Mouse (Mus musculus): ENCODE results near the gene Triml2. TPM values are rescaled to one million over a fixed set of nuclear protein-coding genes. Genes with fewer than 3 reads are reported as not detected.

The Triml2 gene
- not detected in 2 replicates for polyA plus RNA-seq (2014; fragmentation: Nextera tagmentation; extraction: Ambion mirVana)

GRCm38 (mm10) chr8:43180054-43180690, at the start of gene Triml2:
Gene Triml2, plus strand, starts transcription at chr8:43180541.
- Histone ChIP-seq H3K9ac (replicated peaks; ENCODE audit: low read length) (no peak within 1 kb of the TSS), H3K9me3 (ENCODE audit: control insufficient read depth, low read length) (no peaks in the 10 kb centered on the region), H3K4me3 (replicated peaks; ENCODE audit: low read depth, low read length) (no peak within 1 kb of the TSS), H3K36me3 (ENCODE audit: control insufficient read depth, insufficient read depth, low read length) (no peaks in the 10 kb centered on the region), H3K27me3 (ENCODE audit: control insufficient read depth, insufficient read depth, low read length) (no peaks in the 10 kb centered on the region), H3K4me1 (ENCODE audit: control insufficient read depth, insufficient read depth, low read length) (no peaks in the 10 kb centered on the region), H3K4me2 (ENCODE audit: low read length) (no peak within 1 kb of the TSS), H3K27ac (replicated peaks; ENCODE audit: low read depth, low read length) (no peak within 1 kb of the TSS)
- DNase-seq = no peak
- 95% methylated on average over 13 of the region's 13 CpGs for WGBS
- no peak for ATAC-seq (ENCODE audit: low FRiP score, low TSS enrichment)

- Histone ChIP-seq H3K4me1 (ENCODE audit: control insufficient read depth, insufficient read depth, low read length) (no peaks in the 10 kb centered on the region), H3K4me3 (replicated peaks; ENCODE audit: low read depth, low read length) (no peak within 1 kb of the TSS), H3K27me3 (ENCODE audit: control insufficient read depth, insufficient read depth, low read length) (no peaks in the 10 kb centered on the region), H3K4me2 (ENCODE audit: low read length) (no peak within 1 kb of the TSS), H3K9ac (replicated peaks; ENCODE audit: low read length) (no peak within 1 kb of the TSS), H3K27ac (replicated peaks; ENCODE audit: low read depth, low read length) (no peak within 1 kb of the TSS), H3K36me3 (ENCODE audit: control insufficient read depth, insufficient read depth, low read length) (no peaks in the 10 kb centered on the region), H3K9me3 (ENCODE audit: control insufficient read depth, low read length) (no peaks in the 10 kb centered on the region)
- DNase-seq (no peak), ATAC-seq (ENCODE audit: low FRiP score, low TSS enrichment) (no peak)
- 84% methylated on average over 2 of the region's 2 CpGs for WGBS
Measured at GRCm38 (mm10) chr8:43141386-43141785, 39.0 kb upstream of the Triml2 start, which contains the start of gene Triml1. Gene Triml1, minus strand, starts transcription at chr8:43141486.

GRCm38 (mm10) chr8:43149307-43149706, 31.0 kb upstream of the Triml2 start:
- DNase-seq (no peak), ATAC-seq (ENCODE audit: low FRiP score, low TSS enrichment) (no peak)
- H3K27me3 ChIP-seq (ENCODE audit: control insufficient read depth, insufficient read depth, low read length) = no peaks in the 10 kb centered on the region
- H3K4me2 ChIP-seq (ENCODE audit: low read length) = no peak overlapping the region
- no peak overlapping the region for H3K27ac ChIP-seq (replicated peaks; ENCODE audit: low read depth, low read length)
- H3K9ac ChIP-seq (replicated peaks; ENCODE audit: low read length) = no peak overlapping the region
- H3K9me3 ChIP-seq (ENCODE audit: control insufficient read depth, low read length) = no peaks in the 10 kb centered on the region
- no peak overlapping the region for H3K4me3 ChIP-seq (replicated peaks; ENCODE audit: low read depth, low read length)
- 90% methylated on average over 9 of the region's 9 CpGs for WGBS
- H3K36me3 ChIP-seq (ENCODE audit: control insufficient read depth, insufficient read depth, low read length) = no peaks in the 10 kb centered on the region
- H3K4me1 ChIP-seq (ENCODE audit: control insufficient read depth, insufficient read depth, low read length) = no peaks in the 10 kb centered on the region

- 90% methylated on average over 11 of the region's 11 CpGs for WGBS
- H3K4me3 ChIP-seq (replicated peaks; ENCODE audit: low read depth, low read length) = no peak overlapping the region
- no peak overlapping the region for H3K4me2 ChIP-seq (ENCODE audit: low read length)
- ATAC-seq (ENCODE audit: low FRiP score, low TSS enrichment) (no peak), DNase-seq (no peak)
- H3K27me3 ChIP-seq (ENCODE audit: control insufficient read depth, insufficient read depth, low read length) = no peaks in the 10 kb centered on the region
- no peaks in the 10 kb centered on the region for H3K4me1 ChIP-seq (ENCODE audit: control insufficient read depth, insufficient read depth, low read length)
- H3K9me3 ChIP-seq (ENCODE audit: control insufficient read depth, low read length) = no peaks in the 10 kb centered on the region
- H3K36me3 ChIP-seq (ENCODE audit: control insufficient read depth, insufficient read depth, low read length) = no peaks in the 10 kb centered on the region
- no peak overlapping the region for H3K27ac ChIP-seq (replicated peaks; ENCODE audit: low read depth, low read length)
- no peak overlapping the region for H3K9ac ChIP-seq (replicated peaks; ENCODE audit: low read length)
Measured at GRCm38 (mm10) chr8:43163255-43163654, 17.1 kb upstream of the Triml2 start.

DNA sequence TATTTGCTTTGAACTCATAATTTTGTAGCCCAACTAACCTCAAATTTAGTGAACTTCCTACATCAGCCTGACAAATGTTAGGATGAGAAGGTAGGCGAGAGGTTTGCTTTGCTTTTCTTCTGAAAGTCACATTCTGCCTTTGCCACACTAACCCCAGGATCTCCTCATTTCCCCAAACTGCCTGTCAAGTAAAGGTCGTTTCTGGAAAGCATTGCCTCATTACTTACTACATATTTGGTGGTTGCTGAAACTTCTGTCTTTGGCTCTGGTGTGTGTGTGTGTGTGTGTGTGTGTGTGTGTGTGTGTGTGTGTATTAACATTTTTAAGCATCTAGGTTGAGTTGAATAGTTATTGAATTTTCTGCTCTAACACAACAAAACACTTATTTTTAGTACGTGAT, 15.9 kb upstream of the Triml2 start:
- Histone ChIP-seq H3K9ac (replicated peaks; ENCODE audit: low read length) (no peak overlapping the region), H3K4me1 (ENCODE audit: control insufficient read depth, insufficient read depth, low read length) (no peaks in the 10 kb centered on the region), H3K27ac (replicated peaks; ENCODE audit: low read depth, low read length) (no peak overlapping the region), H3K36me3 (ENCODE audit: control insufficient read depth, insufficient read depth, low read length) (no peaks in the 10 kb centered on the region), H3K4me3 (replicated peaks; ENCODE audit: low read depth, low read length) (no peak overlapping the region), H3K4me2 (ENCODE audit: low read length) (no peak overlapping the region), H3K27me3 (ENCODE audit: control insufficient read depth, insufficient read depth, low read length) (no peaks in the 10 kb centered on the region), H3K9me3 (ENCODE audit: control insufficient read depth, low read length) (no peaks in the 10 kb centered on the region)
- DNase-seq (no peak), ATAC-seq (ENCODE audit: low FRiP score, low TSS enrichment) (no peak)
- 90% methylated on average over 3 of the region's 3 CpGs for WGBS

DNA sequence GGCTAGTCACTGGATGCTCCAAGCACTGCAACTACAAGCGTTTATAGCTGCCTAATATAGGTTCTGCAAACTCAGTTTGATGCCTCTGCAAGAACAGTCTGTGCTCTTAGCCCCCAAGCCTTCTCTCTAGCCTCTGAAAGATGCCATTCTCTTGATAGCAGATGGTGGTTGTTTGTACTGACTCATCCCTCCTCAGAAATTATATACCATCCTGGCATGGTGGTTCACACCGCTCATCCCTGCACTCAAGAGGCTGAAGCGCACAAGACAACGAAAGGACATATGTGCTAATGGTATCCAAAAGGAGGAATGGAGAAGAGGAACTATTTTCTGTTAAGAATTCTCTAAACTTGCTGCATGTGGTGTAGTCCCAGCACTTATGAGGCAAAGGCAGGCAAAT, 12.3 kb upstream of the Triml2 start:
- Histone ChIP-seq H3K27ac (replicated peaks; ENCODE audit: low read depth, low read length) (no peak overlapping the region), H3K9me3 (ENCODE audit: control insufficient read depth, low read length) (0 out of 2 replicates have a peak, but pooled peaks cover under 1% of the 10 kb centered on the region), H3K27me3 (ENCODE audit: control insufficient read depth, insufficient read depth, low read length) (no peaks in the 10 kb centered on the region), H3K4me2 (ENCODE audit: low read length) (no peak overlapping the region), H3K36me3 (ENCODE audit: control insufficient read depth, insufficient read depth, low read length) (no peaks in the 10 kb centered on the region), H3K9ac (replicated peaks; ENCODE audit: low read length) (no peak overlapping the region), H3K4me3 (replicated peaks; ENCODE audit: low read depth, low read length) (no peak overlapping the region), H3K4me1 (ENCODE audit: control insufficient read depth, insufficient read depth, low read length) (no peaks in the 10 kb centered on the region)
- no peak for DNase-seq
- WGBS = 95% methylated on average over 4 of the region's 4 CpGs
- ATAC-seq (ENCODE audit: low FRiP score, low TSS enrichment) = peak; percentile 19; the same call in 1 of the 2 replicates

DNA sequence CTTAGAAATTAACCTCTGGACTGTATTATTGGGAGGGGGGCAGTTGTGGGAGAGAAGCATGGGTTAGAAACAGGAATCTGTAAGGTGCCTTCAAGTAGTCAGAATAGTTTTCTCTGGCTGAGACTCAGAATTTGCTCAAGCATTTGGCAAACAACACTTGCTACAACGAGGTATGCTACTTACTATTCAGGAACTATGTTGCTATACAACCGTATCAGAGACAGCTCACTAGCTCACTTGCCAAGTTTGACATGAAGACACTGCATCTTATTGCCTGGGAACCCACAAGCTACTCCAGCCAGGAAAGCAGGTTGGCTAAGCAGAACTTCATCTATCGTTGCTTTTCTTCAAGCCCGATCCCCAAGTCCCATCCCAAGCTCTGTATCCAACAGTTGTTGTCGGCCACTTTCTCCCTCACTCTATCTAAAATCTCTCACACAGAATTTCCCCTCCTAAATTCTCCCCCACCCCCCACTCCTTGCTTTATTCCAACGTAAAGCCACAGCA, 11.0 kb upstream of the Triml2 start:
- no peak for ATAC-seq (ENCODE audit: low FRiP score, low TSS enrichment)
- H3K9ac ChIP-seq (replicated peaks; ENCODE audit: low read length) = no peak overlapping the region
- no peaks in the 10 kb centered on the region for H3K36me3 ChIP-seq (ENCODE audit: control insufficient read depth, insufficient read depth, low read length)
- H3K4me3 ChIP-seq (replicated peaks; ENCODE audit: low read depth, low read length) = no peak overlapping the region
- WGBS = 91% methylated on average over 6 of the region's 6 CpGs
- peaks cover 3% of the 10 kb centered on the region; the same call in 1 of the 2 replicates for H3K9me3 ChIP-seq (ENCODE audit: control insufficient read depth, low read length)
- no peak for DNase-seq
- no peak overlapping the region for H3K4me2 ChIP-seq (ENCODE audit: low read length)
- H3K27me3 ChIP-seq (ENCODE audit: control insufficient read depth, insufficient read depth, low read length) = no peaks in the 10 kb centered on the region
- no peaks in the 10 kb centered on the region for H3K4me1 ChIP-seq (ENCODE audit: control insufficient read depth, insufficient read depth, low read length)
- H3K27ac ChIP-seq (replicated peaks; ENCODE audit: low read depth, low read length) = no peak overlapping the region

DNA sequence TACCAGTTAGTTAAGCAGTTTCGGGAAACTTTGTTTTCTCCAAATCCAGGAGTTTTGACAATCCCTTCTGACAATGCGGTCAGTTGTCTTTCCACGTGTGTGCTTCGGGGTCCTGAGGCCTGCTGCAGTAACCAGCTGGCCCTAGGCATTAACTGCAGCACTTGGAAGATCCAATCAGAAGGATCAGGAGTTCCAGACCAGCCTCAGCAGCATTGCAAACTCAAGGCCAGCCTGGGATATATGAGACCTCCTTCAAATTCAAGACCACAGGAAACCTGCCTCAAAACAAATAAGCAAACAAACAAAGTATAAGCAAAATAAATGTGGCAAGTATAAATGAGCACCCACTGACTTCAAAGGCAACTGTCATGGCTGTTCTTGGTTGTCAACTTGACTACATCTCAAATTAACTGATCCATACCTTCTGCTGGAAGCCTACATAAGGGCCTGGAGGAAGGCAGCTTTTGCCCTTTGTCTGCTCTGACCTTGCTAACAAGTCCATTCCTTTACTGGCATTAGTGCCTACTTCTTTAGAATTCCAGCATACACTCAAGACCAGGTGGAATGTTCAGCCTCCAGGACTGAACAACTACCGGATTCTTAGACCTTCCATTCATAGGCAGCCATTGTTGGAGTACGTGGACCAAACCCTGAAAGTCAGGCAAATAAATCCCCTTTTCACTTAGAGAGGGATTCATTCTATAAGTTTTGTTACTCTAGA, 3.4 kb upstream of the Triml2 start:
- Histone ChIP-seq H3K4me3 (replicated peaks; ENCODE audit: low read depth, low read length) (no peak overlapping the region), H3K9me3 (ENCODE audit: control insufficient read depth, low read length) (peaks cover 3% of the 10 kb centered on the region; the same call in 1 of the 2 replicates), H3K9ac (replicated peaks; ENCODE audit: low read length) (no peak overlapping the region), H3K27me3 (ENCODE audit: control insufficient read depth, insufficient read depth, low read length) (no peaks in the 10 kb centered on the region), H3K4me1 (ENCODE audit: control insufficient read depth, insufficient read depth, low read length) (no peaks in the 10 kb centered on the region), H3K4me2 (ENCODE audit: low read length) (no peak overlapping the region), H3K27ac (replicated peaks; ENCODE audit: low read depth, low read length) (no peak overlapping the region), H3K36me3 (ENCODE audit: control insufficient read depth, insufficient read depth, low read length) (no peaks in the 10 kb centered on the region)
- no peak for ATAC-seq (ENCODE audit: low FRiP score, low TSS enrichment)
- no peak for DNase-seq
- 86% methylated on average over 6 of the region's 6 CpGs for WGBS

Measured in midbrain, embryonic 14.5 days (tissue).